Mouse (Mus musculus): ENCODE results near the gene Sp8.

Sp8 gene

DNA sequence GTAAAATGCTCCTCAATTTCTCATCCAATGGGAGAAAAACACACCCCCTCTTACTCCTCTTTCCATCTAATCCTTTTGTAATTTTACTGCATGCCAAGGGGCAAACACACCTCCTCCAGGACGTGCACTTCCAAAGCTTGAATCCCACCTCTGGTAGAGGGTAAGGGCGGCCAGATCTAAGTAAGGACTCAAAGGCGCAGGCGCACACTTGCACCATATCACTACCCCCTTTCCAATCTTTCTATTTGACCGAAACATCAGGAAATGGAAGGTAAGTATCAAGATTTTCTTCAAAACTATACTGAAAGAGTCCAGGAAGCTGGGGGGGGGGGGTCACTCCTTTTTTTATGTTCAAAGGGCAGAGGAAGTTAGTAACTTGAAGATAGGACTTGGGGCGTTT, at the start of gene Sp8:
Gene Sp8 (plus strand): TSS at position 109 of the 400 bp plus-strand sequence.
- no peak for DNase-seq (ENCODE audit: low spot score in 2 of 2)

DNA sequence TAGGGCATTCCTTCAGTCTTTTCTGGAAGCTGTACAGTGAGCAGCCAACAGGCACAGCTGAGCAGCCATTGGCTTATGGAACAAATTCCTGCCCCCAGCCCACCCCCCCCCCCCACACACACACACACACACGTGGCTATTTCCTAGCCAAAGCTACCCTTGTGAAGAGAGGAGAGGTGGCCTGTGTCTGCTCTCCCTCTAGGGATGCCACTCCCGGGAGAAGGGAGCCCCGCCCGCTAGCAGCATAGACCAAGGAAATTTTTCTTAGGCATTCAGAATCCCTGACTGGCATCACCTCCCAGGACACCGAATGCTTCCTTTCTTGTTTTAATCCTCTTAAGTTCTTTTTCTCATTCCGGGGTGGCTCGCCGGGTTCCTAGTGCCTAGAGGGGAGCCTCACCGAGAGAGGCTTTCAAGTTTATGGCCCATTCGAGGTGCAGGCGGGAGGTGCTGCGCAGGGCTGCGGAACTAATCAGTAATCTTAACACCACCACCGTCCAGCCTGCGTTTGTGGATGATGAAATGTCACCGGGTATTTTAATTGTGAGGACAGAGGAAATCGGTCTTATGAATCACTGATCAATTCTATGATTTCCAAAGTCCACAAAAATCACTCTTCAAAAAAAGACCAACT, 34.7 kb upstream of the Sp8 start:
- no peak for DNase-seq (ENCODE audit: low spot score in 2 of 2)

DNA sequence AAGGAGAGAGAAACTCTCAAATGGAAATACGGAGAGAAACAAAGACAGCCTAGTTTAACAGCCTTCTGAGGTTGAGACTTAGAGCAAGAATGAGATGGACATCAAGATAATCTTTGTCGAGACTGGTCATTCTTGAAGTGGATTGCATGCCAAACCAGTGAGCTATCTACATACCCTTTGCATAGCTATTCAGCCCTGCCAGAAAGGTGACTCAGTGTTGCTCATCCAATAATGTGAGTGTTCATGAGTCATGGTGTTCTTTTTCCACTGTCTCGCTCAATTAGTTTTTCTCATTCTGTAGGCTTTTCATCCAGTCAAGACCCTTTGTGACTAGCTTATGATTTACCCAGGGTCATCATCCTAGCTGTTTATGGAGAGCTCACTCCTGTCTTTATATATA, 31.6 kb upstream of the Sp8 start:
- no peak for DNase-seq (ENCODE audit: low spot score in 2 of 2)

DNA sequence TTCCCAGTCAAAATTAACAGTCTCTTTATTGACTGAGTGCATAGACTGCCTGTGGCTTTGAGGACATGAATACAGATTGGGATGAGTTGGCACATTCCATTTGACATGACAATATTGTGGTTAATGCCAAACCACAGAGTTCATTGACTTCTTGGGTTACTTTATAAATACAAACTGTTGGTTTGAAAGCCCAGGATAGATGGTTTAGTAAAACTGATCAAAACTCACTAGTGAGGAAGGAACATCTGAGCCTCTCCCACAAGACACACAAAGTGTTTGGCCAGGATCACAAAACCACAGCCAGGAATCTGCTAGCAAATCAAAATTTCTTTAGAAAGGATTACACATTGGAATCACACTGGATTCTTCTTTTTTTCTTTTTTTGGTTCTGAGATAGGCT, 30.0 kb upstream of the Sp8 start:
- no peak for DNase-seq (ENCODE audit: low spot score in 2 of 2)

DNA sequence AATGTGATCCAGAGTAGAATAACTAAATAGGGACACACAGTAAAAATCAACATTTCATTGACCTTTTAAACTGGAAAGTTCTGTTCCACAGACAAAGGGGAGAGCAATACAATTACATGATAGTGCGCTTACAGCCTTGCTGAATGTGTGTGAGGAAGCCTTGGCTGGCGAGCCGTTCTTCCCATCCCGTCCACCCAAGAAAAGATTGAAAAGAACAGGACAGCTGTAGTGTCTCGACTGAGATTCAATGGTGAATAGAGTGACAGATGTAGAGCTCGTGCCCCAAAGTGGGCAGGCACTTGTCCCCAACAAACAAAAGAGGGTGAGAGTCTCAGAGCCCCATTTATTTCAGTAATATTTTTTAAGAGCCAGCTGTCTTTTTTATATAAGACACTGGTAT, 16.2 kb upstream of the Sp8 start:
- DNase-seq (ENCODE audit: low spot score in 2 of 2) = no peak

DNA sequence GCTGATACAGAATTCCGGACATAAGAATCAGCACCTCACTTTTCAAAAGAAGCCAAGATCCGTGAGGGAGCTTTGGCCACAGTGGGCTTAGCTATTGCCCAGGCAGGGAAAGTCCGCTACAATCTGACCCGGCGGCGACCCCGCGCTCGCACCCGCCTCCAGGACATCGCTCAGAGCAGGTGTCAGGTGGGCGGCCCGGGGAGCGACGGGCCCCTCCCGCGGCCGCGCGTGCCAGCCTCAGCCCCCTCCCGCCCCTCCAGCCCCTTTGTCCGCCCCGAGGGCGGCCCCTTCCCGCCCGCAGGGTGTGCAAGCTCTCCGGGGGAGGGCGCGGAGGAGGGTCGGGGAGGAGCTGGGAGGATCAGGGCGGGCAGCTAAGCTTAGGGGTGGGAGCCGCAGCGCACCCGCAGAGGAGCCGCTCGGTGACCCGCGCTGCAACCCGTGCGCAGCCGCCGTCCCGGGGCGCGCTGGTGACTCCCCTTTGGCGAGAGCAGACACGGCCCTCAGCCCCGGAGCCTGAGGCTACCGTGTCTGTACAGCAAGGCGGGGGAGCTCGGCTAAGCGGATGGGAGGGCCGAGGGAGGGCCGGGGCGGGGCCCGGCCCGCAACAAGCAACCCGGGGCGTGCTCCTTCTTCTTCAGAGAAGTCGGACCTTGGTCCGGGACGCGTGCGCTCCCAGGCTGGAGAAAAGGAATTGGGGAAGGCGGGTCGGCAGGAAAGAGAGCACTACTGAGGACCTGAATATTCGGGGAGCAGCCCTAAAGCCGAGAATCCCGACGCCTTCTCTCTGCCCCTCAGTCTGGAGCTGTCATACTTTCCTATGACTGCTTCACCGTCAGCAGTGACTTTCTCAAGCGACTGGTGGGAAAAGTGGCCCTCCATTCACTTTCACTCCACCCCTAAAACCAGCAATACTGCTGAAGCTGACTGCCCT, 9.5 kb upstream of the Sp8 start:
- DNase-seq (ENCODE audit: low spot score in 2 of 2) = no peak

DNA sequence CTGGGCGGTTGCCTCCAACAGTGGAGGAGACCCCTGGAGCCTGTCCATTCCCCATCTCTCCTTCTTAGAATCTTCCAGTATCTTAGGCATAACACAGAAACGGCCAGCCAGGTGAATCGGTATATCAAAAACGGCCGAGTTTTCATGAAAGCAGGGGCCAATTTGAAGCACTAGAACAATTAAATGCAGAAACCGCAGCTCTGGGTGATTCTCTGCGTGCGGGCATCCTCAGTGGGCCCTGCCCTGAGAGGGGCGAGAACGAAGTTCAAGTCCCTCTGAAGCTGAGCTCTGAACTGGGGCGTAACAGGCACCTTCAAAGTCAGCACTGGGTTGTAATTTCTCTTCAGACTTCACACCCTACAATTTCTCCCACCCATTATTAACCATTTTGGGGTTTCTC, 8.8 kb upstream of the Sp8 start:
- DNase-seq (ENCODE audit: low spot score in 2 of 2) = no peak

DNA sequence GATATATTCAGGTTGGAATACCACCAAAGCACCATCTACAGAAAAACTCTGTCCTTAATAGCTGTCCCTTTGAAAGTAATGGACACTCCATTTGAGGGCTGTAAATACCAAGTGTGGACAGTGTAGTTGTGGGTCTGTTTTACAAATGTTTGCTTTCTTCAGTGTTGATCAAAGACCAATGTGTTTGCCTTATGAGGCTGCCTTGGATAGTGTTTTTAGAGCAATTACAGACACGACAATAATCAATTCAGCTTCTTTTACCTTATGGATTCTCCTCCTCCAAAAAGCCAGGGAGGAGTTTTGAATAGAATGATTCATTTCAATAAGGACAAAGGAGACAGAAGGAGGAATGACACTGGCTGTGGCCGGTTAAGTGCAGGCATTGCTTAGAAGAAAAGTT, 7.9 kb upstream of the Sp8 start:
- no peak for DNase-seq (ENCODE audit: low spot score in 2 of 2)

DNA sequence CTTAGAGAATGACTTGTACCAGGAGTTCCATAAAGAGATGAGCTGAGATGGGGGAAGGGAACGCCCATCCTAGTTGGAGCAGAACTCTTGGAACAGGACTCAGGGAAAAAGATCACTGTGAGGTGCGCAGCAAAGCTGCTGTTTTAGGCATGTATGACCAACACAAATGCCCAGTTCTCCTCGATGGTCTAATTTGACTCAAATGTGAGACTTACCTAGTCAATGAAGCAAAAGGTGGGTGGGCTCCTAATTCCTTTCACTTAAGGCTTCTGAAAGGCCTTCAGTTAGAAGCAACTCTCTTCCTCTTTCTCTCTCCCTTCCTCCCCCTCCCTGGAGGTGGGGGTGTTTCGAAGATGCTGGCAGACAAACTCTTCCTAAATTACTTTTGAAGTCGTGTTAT, 6.7 kb upstream of the Sp8 start:
- no peak for DNase-seq (ENCODE audit: low spot score in 2 of 2)

DNA sequence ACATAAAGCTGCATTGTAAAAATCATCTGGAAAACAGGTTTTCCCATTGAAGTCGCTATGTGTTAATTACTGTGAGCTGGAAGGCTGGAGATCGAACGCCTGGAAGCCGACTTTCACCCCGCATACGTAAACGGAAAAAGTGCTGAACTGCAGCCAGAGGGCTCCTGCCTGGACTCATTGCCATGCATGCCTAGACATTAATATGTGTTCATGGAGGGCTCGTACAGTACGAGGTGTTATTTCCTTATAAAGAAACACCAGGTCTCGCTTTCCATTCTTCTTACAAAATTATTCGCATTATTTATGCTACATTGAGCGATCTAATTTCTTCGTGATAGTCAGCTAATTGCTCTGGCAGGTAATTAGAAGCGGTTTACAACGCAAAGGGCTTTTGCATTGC, 5.8 kb upstream of the Sp8 start:
- DNase-seq (ENCODE audit: low spot score in 2 of 2) = no peak

DNA sequence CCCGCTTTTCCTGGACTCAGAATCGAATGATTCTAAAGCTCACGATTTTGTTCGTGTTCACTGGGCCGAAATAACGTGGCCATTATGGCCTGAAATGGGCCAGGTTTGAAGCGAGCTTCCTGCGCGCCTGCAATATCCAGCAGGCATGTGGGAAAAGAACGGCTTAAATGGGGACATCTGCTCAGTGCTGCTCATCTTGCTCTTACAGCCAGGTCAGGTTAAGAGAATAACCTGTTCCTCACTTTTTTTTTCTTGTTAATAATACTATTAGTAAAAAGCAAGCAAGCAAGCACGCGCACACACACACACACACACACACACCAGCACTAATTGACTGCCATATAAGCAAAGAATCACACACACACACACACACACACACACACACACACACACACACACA, 5.3 kb upstream of the Sp8 start:
- no peak for DNase-seq (ENCODE audit: low spot score in 2 of 2)

DNA sequence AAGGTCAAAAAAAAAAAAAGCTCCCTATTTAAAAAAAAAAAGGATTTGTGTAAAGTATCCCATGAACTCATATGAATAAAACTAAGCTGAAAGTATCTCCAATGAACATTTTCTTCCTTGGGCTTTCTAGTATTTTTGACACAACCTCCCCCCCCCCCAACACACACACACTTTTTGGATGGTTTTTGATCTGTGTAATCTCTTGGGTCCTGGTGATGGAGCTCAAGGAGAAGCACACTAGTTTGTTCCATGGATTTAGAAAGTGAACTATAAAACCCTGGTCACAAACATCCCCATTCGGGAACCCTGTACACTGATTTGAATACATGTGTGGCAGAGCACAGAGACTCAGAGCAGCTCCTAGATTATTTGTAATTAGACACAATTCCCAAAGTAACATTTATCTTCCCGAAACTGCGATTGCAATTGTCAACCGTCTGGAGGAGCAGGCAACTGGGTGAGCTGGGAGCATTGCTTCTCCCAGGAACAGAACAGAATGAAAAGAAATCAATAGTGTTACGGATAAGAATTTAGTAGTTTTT, 4.7 kb upstream of the Sp8 start:
- no peak for DNase-seq (ENCODE audit: low spot score in 2 of 2)

DNA sequence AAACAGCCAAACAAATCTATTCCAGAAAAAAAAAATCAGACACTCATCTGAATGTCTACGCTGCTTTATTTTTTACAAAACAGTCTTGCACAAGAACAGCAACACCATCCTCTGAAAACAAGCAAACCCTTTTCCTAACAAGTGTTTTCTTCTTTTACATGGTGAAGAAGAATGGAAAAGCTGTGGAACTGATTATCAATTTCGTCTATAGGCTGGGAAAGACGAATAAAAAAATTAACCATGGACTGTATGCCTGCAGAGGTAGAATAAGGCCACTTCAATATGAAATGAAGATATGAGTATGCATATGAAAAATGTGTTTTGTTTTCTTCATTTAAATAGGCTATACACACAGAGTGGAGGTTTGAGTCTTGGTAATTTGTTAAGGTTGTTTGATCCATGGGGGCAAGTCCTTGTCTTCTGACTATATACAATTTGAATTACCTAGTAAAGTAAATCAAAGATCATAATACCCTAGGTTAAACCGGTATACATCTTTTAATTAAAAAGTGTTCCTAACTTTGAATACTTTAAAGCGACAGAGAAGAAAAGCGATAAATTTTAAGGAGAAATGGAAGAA, 4.1 kb upstream of the Sp8 start:
- DNase-seq (ENCODE audit: low spot score in 2 of 2) = no peak

DNA sequence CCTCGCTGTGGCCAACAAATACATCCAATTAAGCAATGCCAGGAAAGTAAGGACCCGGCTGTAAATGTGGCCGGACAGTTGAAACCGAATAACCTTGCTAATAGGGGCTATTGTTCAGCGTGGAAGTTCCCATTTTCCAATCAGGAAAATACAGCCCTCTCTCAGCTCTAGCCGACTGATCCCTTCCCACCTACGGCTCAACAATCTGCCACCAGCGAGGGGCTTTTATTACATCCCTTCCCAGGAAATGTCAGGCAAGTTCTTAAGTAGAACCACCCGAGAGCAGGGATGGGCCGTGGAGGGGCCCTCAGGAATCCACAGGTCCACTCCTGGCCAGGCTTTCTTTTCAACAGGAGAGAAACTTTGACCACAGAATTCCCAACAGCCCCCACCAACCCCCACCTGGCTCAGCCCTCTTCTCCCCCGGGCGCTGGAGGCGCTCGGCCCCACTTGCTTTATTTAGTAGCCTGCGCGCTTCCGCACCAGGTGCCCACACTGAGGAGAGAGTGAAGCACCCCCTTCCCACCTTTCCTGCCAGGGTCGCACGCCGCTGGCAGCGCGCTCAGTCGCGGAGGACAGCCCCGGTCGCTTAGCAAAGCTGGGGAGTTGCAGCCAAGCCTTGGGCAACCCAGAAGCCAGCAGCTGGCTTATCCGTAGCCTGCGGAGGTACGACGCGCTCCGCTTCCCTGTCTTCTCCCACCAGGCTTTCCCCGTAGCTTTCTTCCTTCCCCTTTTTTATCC, 3.3 kb upstream of the Sp8 start:
- no peak for DNase-seq (ENCODE audit: low spot score in 2 of 2)

DNA sequence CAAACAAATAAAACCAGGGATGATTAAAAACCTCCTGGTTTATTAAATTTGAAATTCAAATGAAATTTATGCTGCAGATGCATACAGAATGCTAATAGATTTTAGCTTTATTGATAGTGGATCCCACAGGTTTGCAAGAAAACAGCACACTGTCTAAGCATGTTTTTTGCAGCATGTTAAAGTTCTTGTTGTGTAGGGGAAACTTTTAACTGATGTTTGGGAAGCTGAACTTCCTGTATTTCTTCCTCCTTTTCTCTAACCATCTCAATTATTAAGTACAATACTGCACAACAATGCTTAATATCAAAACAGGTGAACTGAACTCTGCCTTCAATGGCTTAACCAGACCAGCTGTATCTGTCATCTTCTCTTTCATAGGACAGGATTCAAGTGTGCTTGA, 2.0 kb upstream of the Sp8 start:
- no peak for DNase-seq (ENCODE audit: low spot score in 2 of 2)

DNA sequence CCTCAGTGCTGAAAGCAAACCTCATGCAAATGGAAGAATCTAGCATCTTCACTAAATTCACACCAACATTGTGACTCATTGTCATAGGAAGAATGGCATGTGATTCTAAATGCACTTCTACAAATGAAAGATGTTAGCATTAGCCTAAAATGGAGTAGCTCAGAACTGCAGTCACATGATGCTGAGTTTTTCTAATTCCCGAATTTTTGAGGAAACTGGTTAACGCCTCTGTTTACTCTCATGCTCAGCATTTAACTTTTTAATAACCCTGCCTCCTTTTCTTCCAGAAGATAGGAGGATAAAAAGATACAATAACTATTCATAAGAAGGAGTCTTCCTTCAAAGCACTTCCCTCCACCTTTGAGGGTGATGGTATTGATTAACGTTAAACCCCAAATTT, 1.3 kb upstream of the Sp8 start:
- no peak for DNase-seq (ENCODE audit: low spot score in 2 of 2)

DNA sequence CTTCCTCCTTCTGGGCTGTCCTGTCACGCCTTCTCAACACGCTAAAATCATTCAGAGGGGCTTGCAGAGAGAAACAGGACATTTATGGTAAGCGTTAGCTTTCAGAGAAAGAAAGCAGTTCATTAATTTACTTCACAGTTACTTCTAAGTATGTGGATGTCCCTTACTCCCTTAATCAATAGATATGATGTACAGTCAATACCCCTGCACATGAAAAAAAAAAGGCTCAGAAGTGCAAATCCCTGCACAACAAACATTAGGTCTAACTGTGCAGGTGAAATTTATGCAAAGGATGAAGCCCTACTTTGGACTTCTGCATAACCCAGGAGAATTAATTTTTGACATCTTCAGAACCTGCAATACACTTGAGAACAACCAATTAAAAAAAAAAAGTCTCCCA, 778 bp upstream of the Sp8 start:
- no peak for DNase-seq (ENCODE audit: low spot score in 2 of 2)

DNA sequence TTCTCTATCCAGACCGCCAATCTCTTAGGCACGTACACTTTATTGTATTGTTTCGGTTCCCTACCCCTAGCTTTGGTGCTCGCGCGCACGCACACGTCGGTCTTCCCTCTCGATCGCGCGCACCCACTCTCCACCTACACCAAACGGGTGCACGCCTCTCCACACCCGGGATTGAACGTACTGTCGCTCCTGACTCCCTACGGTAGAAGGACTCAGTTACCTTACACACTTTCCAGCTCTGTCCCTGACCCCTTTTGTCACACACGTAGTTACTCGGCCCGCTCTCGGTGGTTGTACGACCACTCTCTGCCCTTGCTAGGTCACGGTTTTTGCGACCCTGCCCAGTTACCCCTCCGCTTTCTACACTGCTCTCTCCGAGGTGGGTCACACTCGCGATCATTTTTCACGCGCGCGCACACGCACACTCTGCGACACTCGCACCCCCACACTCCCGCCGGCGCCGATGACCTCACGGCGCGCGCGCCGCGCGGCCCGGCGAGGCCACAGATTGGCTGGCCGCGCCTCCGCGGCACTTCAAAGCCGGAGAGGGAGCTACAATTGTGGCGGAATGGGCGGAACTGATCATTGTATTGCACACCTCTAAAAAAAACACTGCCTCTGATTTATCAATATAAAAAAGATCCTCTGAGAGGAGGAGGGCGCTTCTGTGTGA, 656 bp downstream of the Sp8 start:
- no peak for DNase-seq (ENCODE audit: low spot score in 2 of 2)

DNA sequence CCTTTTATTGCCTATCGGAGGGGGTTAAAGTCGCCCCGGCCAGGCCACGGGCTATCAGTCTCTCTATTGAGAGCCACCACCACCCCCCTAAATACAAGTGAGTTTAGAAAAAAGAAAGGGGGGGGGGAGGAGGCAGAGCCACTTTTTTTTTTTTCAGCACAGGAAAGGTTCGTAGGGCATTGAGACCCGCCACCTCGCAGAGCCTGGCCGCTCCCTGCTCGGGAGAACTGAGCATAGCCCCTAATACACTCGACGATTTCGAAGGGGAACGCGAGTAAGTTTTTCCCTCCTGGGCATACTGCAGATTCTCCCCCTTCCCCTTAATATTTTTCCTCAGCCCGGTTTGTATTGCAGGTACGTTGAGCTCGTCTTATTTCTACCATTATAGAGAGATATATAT, 1.3 kb downstream of the Sp8 start:
- DNase-seq (ENCODE audit: low spot score in 2 of 2) = no peak

DNA sequence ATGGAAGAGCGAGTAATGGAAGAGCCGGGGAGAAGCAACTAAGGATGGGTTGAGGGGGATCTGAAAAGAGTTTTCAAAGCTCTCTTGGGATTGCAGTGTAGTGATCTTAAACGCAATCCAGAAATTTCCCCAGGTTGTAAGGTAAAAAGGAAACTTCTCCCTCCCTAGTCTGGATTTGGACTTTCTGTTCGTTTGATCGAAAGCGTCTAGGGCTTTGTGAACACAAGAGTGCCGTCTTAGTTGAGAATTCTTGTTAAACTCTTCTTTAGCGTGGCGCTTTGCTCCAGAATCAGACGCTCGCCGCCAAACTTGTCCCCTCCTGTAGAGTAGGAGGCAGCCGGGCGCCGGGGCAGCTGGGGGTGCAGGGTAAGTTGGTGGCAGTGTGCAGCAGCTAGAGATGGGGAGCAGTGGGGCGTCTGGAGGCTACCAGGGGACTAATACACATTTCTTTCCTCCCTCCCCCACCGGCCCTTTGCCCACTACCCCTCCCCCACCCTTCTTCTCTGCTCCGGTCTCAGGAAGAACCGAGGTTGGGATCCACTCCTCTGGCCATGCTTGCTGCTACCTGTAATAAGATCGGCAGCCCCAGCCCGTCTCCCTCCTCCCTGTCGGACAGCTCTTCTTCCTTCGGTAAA, 1.8 kb downstream of the Sp8 start:
- no peak for DNase-seq (ENCODE audit: low spot score in 2 of 2)
